Mouse (Mus musculus): ENCODE data around the gene Prdm10.

GRCm38 (mm10) chr9:31307232-31307631 lies 26.9 kb downstream of the Prdm10 start:
- TF ChIP-seq CTCF (IDR thresholded peaks at IDR 0.05; ENCODE audit: control insufficient read depth, insufficient read depth, insufficient replicate concordance, low read depth, low read length) (no peak), POLR2A (IDR thresholded peaks at IDR 0.05; ENCODE audit: control insufficient read depth, low read depth, low read length) (no peak)
